Mouse (Mus musculus) bone marrow, adult 2 months (tissue): Measurements from ENCODE around the gene Nbeal1.

Experiments used
- CTCF ChIP-seq: fragments of 200-500 bp; IDR thresholded peaks from 2 replicates; pipeline ENCODE4 v1.5.1; 2011; ENCODE audit warnings: low read length, control low read depth; ENCODE audit not compliant: control insufficient read depth, insufficient read depth
- POLR2A ChIP-seq: fragments of 200-500 bp; IDR thresholded peaks from 2 replicates; pipeline ENCODE4 v1.6.1; 2011; ENCODE audit warnings: low read depth, mild to moderate bottlenecking, control low read depth, low read length, borderline replicate concordance; ENCODE audit not compliant: control insufficient read depth

- no peak for TF ChIP-seq CTCF
- TF ChIP-seq POLR2A = no peak
These were observed 113.5 kb downstream of the Nbeal1 start for GRCm38 (mm10) chr1:60293921-60294320.
